Mouse (Mus musculus): ENCODE measurements at regions not wholly inside any gene's neighbourhood (a gene's known extent, or its start where the extent isn't known, plus 50 kb on each side); places are given as distances from the start of the nearest gene placed in this dataset.

- Histone ChIP-seq H3K4me3 (ENCODE audit: control insufficient read depth in 1 of 2, insufficient read depth in 1 of 2, low read depth in 2 of 2, low read length in 2 of 2) (no peak overlapping the region), H3K79me2 (ENCODE audit: control insufficient read depth, insufficient read depth, low read length, poor library complexity) (no peaks in the 10 kb centered on the region), H3K27ac (ENCODE audit: control insufficient read depth, low read depth, low read length) (no peak overlapping the region), H3K9me3 (replicated peaks; ENCODE audit: insufficient read depth, low read length) (no peaks in the 10 kb centered on the region), H3K4me1 (ENCODE audit: control insufficient read depth in 1 of 2, insufficient read depth in 2 of 2, low read length in 2 of 2) (no peaks in the 10 kb centered on the region), H3K27me3 (ENCODE audit: control insufficient read depth in 1 of 2, insufficient read depth in 2 of 2, low read length in 2 of 2) (no peaks in the 10 kb centered on the region), H3K36me3 (ENCODE audit: control insufficient read depth in 1 of 2, insufficient read depth in 2 of 2, low read length in 2 of 2) (no peaks in the 10 kb centered on the region), H3K9ac (ENCODE audit: control insufficient read depth, low read depth, low read length, poor library complexity, severe bottlenecking) (no peak overlapping the region)
- no peak for DNase-seq (ENCODE audit: low read depth, low spot score)
- TF ChIP-seq MAFK (IDR thresholded peaks at IDR 0.05; ENCODE audit: borderline replicate concordance, low read depth, low read length) (no peak), KAT2A (conservative IDR thresholded peaks at IDR 0.05; ENCODE audit: low read depth, low read length) (no peak), JUND (IDR thresholded peaks at IDR 0.05; ENCODE audit: low read depth, low read length) (no peak), ZKSCAN1 (IDR thresholded peaks at IDR 0.05; ENCODE audit: low read depth, low read length) (no peak)
Observed at GRCm38 (mm10) chr4:105879891-105880290, 90.2 kb downstream of the Gm12728 start.

- Histone ChIP-seq H3K4me3 (ENCODE audit: control insufficient read depth in 1 of 2, insufficient read depth in 1 of 2, low read depth in 2 of 2, low read length in 2 of 2) (no peak overlapping the region), H3K9me3 (replicated peaks; ENCODE audit: insufficient read depth, low read length) (no peaks in the 10 kb centered on the region), H3K4me1 (ENCODE audit: control insufficient read depth in 1 of 2, insufficient read depth in 2 of 2, low read length in 2 of 2) (no peaks in the 10 kb centered on the region), H3K79me2 (ENCODE audit: control insufficient read depth, insufficient read depth, low read length, poor library complexity) (no peaks in the 10 kb centered on the region), H3K36me3 (ENCODE audit: control insufficient read depth in 1 of 2, insufficient read depth in 2 of 2, low read length in 2 of 2) (no peaks in the 10 kb centered on the region), H3K27ac (ENCODE audit: control insufficient read depth, low read depth, low read length) (no peak overlapping the region), H3K9ac (ENCODE audit: control insufficient read depth, low read depth, low read length, poor library complexity, severe bottlenecking) (no peak overlapping the region), H3K27me3 (ENCODE audit: control insufficient read depth in 1 of 2, insufficient read depth in 2 of 2, low read length in 2 of 2) (no peaks in the 10 kb centered on the region)
- no peak for DNase-seq (ENCODE audit: low read depth, low spot score)
- TF ChIP-seq ZKSCAN1 (IDR thresholded peaks at IDR 0.05; ENCODE audit: low read depth, low read length) (no peak), ETS1 (IDR thresholded peaks at IDR 0.05; ENCODE audit: low read depth, low read length) (no peak), KAT2A (conservative IDR thresholded peaks at IDR 0.05; ENCODE audit: low read depth, low read length) (no peak), TCF12 (IDR thresholded peaks at IDR 0.05; ENCODE audit: low read depth, low read length) (no peak), MAX (IDR thresholded peaks at IDR 0.05; ENCODE audit: low read length) (no peak), EP300 (IDR thresholded peaks at IDR 0.05; ENCODE audit: low read depth in 1 of 2, low read length in 2 of 2) (no peak), USF2 (IDR thresholded peaks at IDR 0.05; ENCODE audit: borderline replicate concordance in 1 of 2, insufficient read depth in 1 of 2, low read depth in 1 of 2, low read length in 2 of 2) (no peak), MYB (IDR thresholded peaks at IDR 0.05; ENCODE audit: low read depth, low read length) (no peak), MXI1 (IDR thresholded peaks at IDR 0.05; ENCODE audit: low read depth, low read length) (no peak), ZC3H11A (IDR thresholded peaks at IDR 0.05; ENCODE audit: low read depth, low read length) (no peak), USF1 (IDR thresholded peaks at IDR 0.05; ENCODE audit: low read depth, low read length) (no peak), HCFC1 (IDR thresholded peaks at IDR 0.05; ENCODE audit: low read depth, low read length) (no peak), TBP (IDR thresholded peaks at IDR 0.05; ENCODE audit: low read depth, low read length) (no peak)
Observed at GRCm38 (mm10) chr4:105884791-105885190, 95.1 kb downstream of the Gm12728 start.

DNA sequence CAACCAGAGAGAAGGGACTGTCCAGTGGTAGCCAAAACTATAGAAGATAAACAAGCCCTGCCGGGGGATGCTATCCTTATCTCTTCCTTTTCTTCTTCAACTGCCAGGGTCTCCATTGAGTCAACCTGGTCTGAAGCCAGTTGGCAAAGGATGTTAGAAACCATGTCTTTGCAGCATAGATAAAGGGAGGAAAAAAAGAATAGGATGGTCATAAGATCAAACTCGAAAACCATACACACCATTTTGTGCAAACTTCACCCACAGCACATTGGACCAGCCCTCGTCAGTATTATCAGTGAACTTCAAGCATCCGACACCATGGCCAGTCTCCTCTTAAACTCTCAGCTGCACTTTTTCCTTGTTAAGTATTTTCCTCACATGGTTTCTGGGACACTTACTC is 101.8 kb downstream of the Gm12728 start:
- no peak overlapping the region for H3K27ac ChIP-seq (ENCODE audit: control insufficient read depth, low read depth, low read length)
- no peaks in the 10 kb centered on the region for H3K27me3 ChIP-seq (ENCODE audit: control insufficient read depth in 1 of 2, insufficient read depth in 2 of 2, low read length in 2 of 2)
- DNase-seq (ENCODE audit: low read depth, low spot score), result no peak
- H3K36me3 ChIP-seq (ENCODE audit: control insufficient read depth in 1 of 2, insufficient read depth in 2 of 2, low read length in 2 of 2), result no peaks in the 10 kb centered on the region
- H3K9me3 ChIP-seq (replicated peaks; ENCODE audit: insufficient read depth, low read length), result no peaks in the 10 kb centered on the region
- no peaks in the 10 kb centered on the region for H3K79me2 ChIP-seq (ENCODE audit: control insufficient read depth, insufficient read depth, low read length, poor library complexity)
- no peak overlapping the region for H3K4me3 ChIP-seq (ENCODE audit: control insufficient read depth in 1 of 2, insufficient read depth in 1 of 2, low read depth in 2 of 2, low read length in 2 of 2)
- H3K4me1 ChIP-seq (ENCODE audit: control insufficient read depth in 1 of 2, insufficient read depth in 2 of 2, low read length in 2 of 2), result no peaks in the 10 kb centered on the region
- H3K9ac ChIP-seq (ENCODE audit: control insufficient read depth, low read depth, low read length, poor library complexity, severe bottlenecking), result no peak overlapping the region
- TF ChIP-seq GABPA (IDR thresholded peaks at IDR 0.05; ENCODE audit: low read depth, low read length) (no peak), TAL1 (IDR thresholded peaks at IDR 0.05; ENCODE audit: low read length) (no peak), USF1 (IDR thresholded peaks at IDR 0.05; ENCODE audit: low read depth, low read length) (no peak), HCFC1 (IDR thresholded peaks at IDR 0.05; ENCODE audit: low read depth, low read length) (no peak), CHD2 (IDR thresholded peaks at IDR 0.05; ENCODE audit: low read length) (no peak), MAZ (IDR thresholded peaks at IDR 0.05; ENCODE audit: low read depth, low read length) (no peak), TCF12 (IDR thresholded peaks at IDR 0.05; ENCODE audit: low read depth, low read length) (no peak), POLR2A (IDR thresholded peaks at IDR 0.05; ENCODE audit: control insufficient read depth in 1 of 2, insufficient read depth in 1 of 2, low read depth in 1 of 2, low read length in 2 of 2, poor library complexity in 1 of 2) (no peak), USF2 (IDR thresholded peaks at IDR 0.05; ENCODE audit: borderline replicate concordance in 1 of 2, insufficient read depth in 1 of 2, low read depth in 1 of 2, low read length in 2 of 2) (no peak), ELF1 (IDR thresholded peaks at IDR 0.05; ENCODE audit: low read depth, low read length) (no peak), MYB (IDR thresholded peaks at IDR 0.05; ENCODE audit: low read depth, low read length) (no peak), ETS1 (IDR thresholded peaks at IDR 0.05; ENCODE audit: low read depth, low read length) (no peak), NELFE (IDR thresholded peaks at IDR 0.05; ENCODE audit: low read depth, low read length) (no peak), MEF2A (IDR thresholded peaks at IDR 0.05; ENCODE audit: extremely low read depth, insufficient replicate concordance, low read depth, low read length, poor library complexity, severe bottlenecking) (no peak), KAT2A (conservative IDR thresholded peaks at IDR 0.05; ENCODE audit: low read depth, low read length) (no peak), UBTF (IDR thresholded peaks at IDR 0.05; ENCODE audit: borderline replicate concordance, insufficient read depth, low read depth, low read length) (no peak), RAD21 (IDR thresholded peaks at IDR 0.05; ENCODE audit: low read depth, low read length) (no peak), ZKSCAN1 (IDR thresholded peaks at IDR 0.05; ENCODE audit: low read depth, low read length) (no peak)
